Mouse (Mus musculus): Measurements from ENCODE around the gene Vps37d. TPM values are rescaled to one million over a fixed set of nuclear protein-coding genes. Genes with fewer than 3 reads are reported as not detected.

The Vps37d gene
- polyA plus RNA-seq, 1 experiment: 0.44 TPM

DNA sequence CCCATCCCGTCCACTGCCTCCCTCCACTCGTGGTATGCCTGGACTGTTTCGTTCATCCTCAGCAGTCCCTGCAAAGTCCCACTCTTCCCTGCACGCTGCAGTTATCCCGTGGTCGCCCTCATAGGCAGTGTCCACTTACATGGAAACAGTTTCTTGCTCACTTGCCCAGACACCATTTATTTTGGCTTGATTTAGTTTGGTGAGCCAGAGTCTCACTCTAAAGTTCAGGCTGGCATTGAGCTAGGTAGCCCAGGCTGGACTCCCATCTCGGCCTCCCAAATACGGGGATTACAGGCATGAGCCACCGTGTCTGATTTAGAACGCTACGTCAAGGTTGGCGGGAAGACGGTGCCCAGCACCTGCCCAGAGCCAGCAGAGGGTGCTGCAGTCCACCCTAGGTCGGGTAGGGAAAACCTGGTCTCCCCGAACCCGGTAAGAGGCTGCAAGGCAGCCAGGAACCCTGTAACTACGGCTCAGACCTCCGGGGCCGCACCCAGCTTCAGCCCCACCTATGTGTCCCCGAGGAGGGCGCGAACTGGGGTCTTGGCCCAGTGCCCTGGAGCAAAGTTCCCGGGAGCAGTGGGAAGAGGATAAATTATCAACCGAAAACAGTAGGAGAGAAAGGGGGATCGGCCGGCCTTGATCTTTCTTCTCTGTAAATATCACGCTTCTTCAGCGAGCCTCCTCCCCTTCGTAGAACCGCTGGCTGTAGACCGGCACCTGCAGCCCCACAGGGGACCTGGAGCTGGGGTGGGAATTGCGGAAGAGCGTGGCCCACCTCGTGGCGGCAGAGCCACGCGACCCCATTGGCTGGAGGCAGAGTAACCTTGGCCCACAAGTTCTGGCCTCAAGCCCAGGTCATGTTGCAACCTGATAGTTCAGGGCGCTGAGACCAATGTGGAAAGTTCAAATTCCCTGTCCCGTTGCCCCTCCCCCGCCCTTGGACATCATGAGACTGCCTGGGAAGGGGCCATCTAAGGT lies 29.7 kb upstream of the Vps37d start:
- TF ChIP-seq FLI1 (IDR thresholded peaks at IDR 0.05; ENCODE audit: low read length) (no peak), GATA1 (IDR thresholded peaks at IDR 0.05; ENCODE audit: borderline replicate concordance, low read length) (no peak)
- Histone ChIP-seq H3K27me3 (replicated peaks) (peaks cover 85% of the 10 kb centered on the region), H3K9me3 (peaks cover 7% of the 10 kb centered on the region), H3K36me3 (replicated peaks; ENCODE audit: low read length) (no peaks in the 10 kb centered on the region), H3K4me1 (peaks cover 19% of the 10 kb centered on the region), H3K4me3 (replicated peaks) (peak overlapping the region; percentile 91)

DNA sequence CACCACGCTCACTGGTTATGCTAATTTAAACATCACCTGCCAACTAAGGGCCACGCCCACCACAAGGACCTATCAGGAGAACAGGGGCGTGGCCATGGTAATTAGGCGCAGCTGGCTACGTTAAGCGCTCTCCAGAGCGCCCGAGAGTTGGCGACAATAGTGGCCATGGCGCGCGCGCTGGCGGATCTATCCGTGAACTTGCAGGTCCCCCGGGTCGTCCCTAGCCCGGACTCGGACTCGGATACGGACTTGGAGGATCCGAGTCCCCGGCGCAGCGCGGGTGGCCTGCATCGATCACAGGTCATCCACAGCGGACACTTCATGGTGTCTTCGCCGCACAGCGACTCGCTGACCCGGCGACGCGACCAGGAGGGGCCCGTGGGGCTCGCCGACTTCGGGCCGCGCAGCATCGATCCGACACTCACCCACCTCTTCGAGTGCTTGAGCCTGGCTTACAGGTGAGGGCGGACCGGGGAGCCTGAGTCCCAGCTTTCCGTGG lies 28.7 kb upstream of the Vps37d start:
- no peak for TF ChIP-seq FLI1 (IDR thresholded peaks at IDR 0.05; ENCODE audit: low read length)
- TF ChIP-seq GATA1 (IDR thresholded peaks at IDR 0.05; ENCODE audit: borderline replicate concordance, low read length): no peak
- Histone ChIP-seq H3K4me1 (peaks cover 19% of the 10 kb centered on the region), H3K36me3 (replicated peaks; ENCODE audit: low read length) (no peaks in the 10 kb centered on the region), H3K9me3 (peaks cover 7% of the 10 kb centered on the region), H3K27me3 (replicated peaks) (peaks cover 86% of the 10 kb centered on the region), H3K4me3 (replicated peaks) (peak overlapping the region; percentile 91)

DNA sequence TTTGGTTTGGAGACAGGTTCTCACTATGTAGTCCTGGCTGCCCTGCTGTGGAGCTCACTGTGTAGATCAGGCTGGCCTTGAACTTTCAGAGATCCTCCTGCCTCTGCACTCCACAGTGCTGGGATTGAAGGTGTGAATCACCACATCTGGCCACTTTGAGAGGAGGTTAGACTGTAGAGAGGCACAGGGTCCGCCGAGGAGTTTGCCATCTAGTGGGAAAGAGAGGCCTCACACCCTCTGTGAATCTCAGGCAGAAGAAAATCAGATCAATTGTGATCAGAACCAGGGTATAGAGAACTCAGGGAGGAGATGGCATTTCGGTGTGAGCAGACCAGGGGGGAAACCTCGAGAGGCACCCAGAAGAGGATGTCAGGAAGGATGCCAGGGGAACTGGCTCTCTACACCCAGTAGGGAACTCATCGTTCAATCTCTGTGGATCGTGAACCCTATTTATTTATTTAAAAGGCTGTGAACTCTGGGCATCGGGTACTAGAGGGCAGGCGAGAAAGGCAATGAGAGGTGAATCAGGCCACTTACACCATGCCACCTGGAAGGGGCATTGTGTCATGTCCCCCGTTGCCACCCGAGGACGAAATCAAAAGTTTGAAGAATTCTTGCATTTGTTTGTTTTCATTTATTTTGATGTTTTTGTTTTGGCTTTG lies 26.1 kb upstream of the Vps37d start:
- H3K36me3 ChIP-seq (replicated peaks; ENCODE audit: low read length): no peaks in the 10 kb centered on the region
- peaks cover 72% of the 10 kb centered on the region for H3K27me3 ChIP-seq (replicated peaks)
- no peak overlapping the region for H3K4me3 ChIP-seq (replicated peaks)
- H3K4me1 ChIP-seq: peaks cover 19% of the 10 kb centered on the region
- H3K9me3 ChIP-seq: peaks cover 6% of the 10 kb centered on the region
- TF ChIP-seq GATA1 (IDR thresholded peaks at IDR 0.05; ENCODE audit: borderline replicate concordance, low read length): no peak
- TF ChIP-seq FLI1 (IDR thresholded peaks at IDR 0.05; ENCODE audit: low read length): no peak

DNA sequence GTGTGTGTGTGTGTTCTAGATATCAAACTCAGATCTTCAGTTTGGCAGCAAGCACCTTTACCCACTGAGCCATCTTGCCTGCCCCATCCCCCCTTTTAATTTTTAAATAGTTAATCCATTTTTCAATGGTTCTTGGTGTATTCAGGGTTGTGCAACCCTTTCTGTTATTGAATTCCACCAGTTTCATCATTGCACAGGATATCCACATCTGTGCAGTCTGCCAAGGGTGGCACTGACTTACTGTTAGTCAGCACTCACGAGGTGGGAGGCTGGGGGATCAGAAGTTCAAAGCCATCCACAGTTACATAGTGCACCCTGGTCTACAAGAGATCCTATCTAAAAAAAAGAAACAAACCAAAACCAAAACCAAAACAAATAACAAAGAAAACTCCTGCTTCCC lies 22.9 kb upstream of the Vps37d start:
- TF ChIP-seq GATA1 (IDR thresholded peaks at IDR 0.05; ENCODE audit: borderline replicate concordance, low read length) (no peak), FLI1 (IDR thresholded peaks at IDR 0.05; ENCODE audit: low read length) (no peak)
- H3K9me3 ChIP-seq: peaks cover 15% of the 10 kb centered on the region
- peaks cover 60% of the 10 kb centered on the region for H3K27me3 ChIP-seq (replicated peaks)

DNA sequence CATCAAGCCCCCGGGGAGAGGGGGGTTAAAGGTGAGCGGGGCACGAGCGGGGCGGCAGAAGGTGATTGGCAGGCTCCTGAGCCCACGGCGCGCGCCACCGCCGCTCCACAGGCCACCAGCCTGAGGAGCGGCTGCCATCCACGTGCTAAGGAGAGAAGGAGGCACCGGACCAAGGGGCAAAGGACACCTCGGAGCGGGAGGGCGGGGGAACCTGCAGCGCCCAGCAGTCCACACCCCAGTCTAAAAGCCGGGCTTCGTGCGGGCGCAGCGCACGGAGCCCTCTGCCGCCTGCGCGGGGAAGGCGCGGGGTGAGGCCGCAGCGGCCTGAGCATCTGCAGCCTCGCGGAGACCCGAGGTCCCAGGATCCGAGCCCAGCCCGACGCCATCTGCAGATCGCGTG lies 11.6 kb upstream of the Vps37d start, which contains the start of gene Mlxipl:
Gene Mlxipl (plus strand): TSS at position 238 of the 400 bp plus-strand sequence.
- no peak within 1 kb of the TSS for H3K4me3 ChIP-seq (replicated peaks)
- 0 out of 2 replicates have a peak, but pooled peaks cover 2% of the 10 kb centered on the region for H3K4me1 ChIP-seq
- H3K27me3 ChIP-seq (replicated peaks): peaks cover 80% of the 10 kb centered on the region
- TF ChIP-seq FLI1 (IDR thresholded peaks at IDR 0.05; ENCODE audit: low read length) (no peak), GATA1 (IDR thresholded peaks at IDR 0.05; ENCODE audit: borderline replicate concordance, low read length) (no peak)
- no peaks in the 10 kb centered on the region for H3K36me3 ChIP-seq (replicated peaks; ENCODE audit: low read length)
- peaks cover 3% of the 10 kb centered on the region; the same call in 1 of the 2 replicates for H3K9me3 ChIP-seq

More for the DNA sequence above, 22.9 kb upstream of the Vps37d start:
- Histone ChIP-seq H3K36me3 (replicated peaks; ENCODE audit: low read length) (no peaks in the 10 kb centered on the region), H3K4me1 (0 out of 2 replicates have a peak, but pooled peaks cover 7% of the 10 kb centered on the region), H3K4me3 (replicated peaks) (no peak overlapping the region)

DNA sequence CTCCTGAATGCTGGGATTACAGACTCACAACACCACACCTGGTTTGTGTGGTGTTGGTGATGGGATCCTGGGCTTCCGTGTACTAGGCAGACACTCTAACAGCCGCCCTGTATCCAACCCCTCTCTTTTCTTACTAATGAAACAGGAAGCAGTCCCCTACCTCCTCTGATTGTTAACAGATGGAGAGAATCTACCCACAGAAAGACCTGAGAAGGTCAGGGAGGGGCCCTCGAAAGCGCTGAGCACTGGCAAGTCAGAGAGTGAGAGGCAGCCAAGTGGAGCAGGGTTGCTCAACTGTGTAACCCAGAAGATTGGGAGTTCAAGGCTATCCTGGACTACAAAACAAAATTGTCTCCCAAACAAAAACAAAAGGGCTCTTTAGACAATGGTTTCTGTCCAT lies 8.8 kb upstream of the Vps37d start:
- Histone ChIP-seq H3K36me3 (replicated peaks; ENCODE audit: low read length) (no peaks in the 10 kb centered on the region), H3K4me3 (replicated peaks) (no peak overlapping the region), H3K27me3 (replicated peaks) (peaks cover 84% of the 10 kb centered on the region), H3K4me1 (peaks cover 2% of the 10 kb centered on the region; the same call in 1 of the 2 replicates), H3K9me3 (peaks cover 3% of the 10 kb centered on the region; the same call in 1 of the 2 replicates)
- TF ChIP-seq FLI1 (IDR thresholded peaks at IDR 0.05; ENCODE audit: low read length) (no peak), GATA1 (IDR thresholded peaks at IDR 0.05; ENCODE audit: borderline replicate concordance, low read length) (no peak)

DNA sequence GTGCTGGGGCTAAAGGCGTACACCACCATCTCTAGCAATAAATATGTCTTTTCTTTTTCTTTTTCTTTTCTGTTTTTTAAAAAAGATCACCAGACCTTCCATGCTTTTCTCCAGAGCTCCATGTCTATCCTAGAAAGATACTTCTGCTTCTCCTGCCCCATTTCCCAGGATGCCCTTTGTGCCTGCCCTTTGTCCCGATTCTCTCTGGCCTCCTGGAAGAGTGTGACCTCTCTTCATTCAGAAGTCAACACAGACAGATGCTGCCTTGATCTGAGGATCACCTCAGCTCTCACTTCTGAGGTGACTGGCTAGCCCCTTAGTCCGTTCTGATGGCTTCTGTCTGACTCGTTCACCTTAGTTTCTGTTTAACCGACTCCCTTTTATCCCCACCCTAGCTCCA lies 2.5 kb upstream of the Vps37d start:
- Histone ChIP-seq H3K4me1 (peaks cover 16% of the 10 kb centered on the region), H3K4me3 (replicated peaks) (no peak overlapping the region), H3K27me3 (replicated peaks) (peaks cover 72% of the 10 kb centered on the region), H3K36me3 (replicated peaks; ENCODE audit: low read length) (no peaks in the 10 kb centered on the region), H3K9me3 (no peaks in the 10 kb centered on the region)
- TF ChIP-seq FLI1 (IDR thresholded peaks at IDR 0.05; ENCODE audit: low read length) (no peak), GATA1 (IDR thresholded peaks at IDR 0.05; ENCODE audit: borderline replicate concordance, low read length) (no peak)

DNA sequence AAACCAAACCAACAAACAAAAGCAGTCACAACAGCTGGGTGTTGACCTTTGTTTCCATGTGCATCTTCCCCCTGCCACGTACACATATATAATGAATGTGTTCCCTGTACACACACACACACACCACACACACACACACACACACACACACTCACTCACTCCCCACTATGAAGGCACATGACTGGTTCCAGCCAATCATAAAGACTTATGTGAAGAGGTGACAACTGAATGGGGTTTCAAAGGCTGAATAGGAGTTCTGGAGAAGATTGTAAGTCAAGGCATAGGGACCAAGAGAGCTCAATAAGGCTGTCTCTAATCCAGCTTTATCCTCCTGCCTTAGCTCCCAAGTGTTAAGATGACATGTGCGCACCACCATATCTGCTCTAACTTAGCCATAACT lies 1.5 kb upstream of the Vps37d start:
- no peak overlapping the region for H3K4me3 ChIP-seq (replicated peaks)
- TF ChIP-seq FLI1 (IDR thresholded peaks at IDR 0.05; ENCODE audit: low read length): no peak
- no peak for TF ChIP-seq GATA1 (IDR thresholded peaks at IDR 0.05; ENCODE audit: borderline replicate concordance, low read length)
- H3K27me3 ChIP-seq (replicated peaks): peaks cover 72% of the 10 kb centered on the region
- H3K4me1 ChIP-seq: peaks cover 16% of the 10 kb centered on the region
- H3K36me3 ChIP-seq (replicated peaks; ENCODE audit: low read length): no peaks in the 10 kb centered on the region
- H3K9me3 ChIP-seq: no peaks in the 10 kb centered on the region

DNA sequence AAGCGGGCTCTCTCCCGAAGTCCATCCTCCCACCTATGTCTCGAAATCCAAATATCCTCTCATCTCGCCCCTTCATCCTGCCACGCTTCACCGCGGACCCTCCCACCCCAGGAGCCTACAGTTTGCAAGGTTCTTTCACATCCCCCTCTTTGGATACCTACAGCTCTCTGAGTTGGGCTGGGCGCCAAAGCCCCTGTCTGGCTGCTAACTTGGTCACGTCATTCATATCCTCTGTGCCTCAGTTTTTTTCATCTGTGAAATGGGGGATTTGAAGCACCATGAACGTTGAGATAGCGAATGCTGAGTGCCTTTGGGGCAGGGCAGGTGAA lies 380 bp upstream of the Vps37d start:
- TF ChIP-seq GATA1 (IDR thresholded peaks at IDR 0.05; ENCODE audit: borderline replicate concordance, low read length): no peak
- TF ChIP-seq FLI1 (IDR thresholded peaks at IDR 0.05; ENCODE audit: low read length): no peak
- Histone ChIP-seq H3K9me3 (no peaks in the 10 kb centered on the region), H3K4me3 (replicated peaks) (peak overlapping the region; percentile 92), H3K4me1 (peaks cover 16% of the 10 kb centered on the region), H3K27me3 (replicated peaks) (peaks cover 70% of the 10 kb centered on the region), H3K36me3 (replicated peaks; ENCODE audit: low read length) (no peaks in the 10 kb centered on the region)

All from megakaryocyte, embryonic 14.5 days (primary cell).